Mouse (Mus musculus): ENCODE measurements around the gene Daam1. TPM values are rescaled to one million over a fixed set of nuclear protein-coding genes. Genes with fewer than 3 reads are reported as not detected.

Gene Daam1
- polyA plus RNA-seq, 1 experiment from 2014 or later, result 20.9 TPM

DNA sequence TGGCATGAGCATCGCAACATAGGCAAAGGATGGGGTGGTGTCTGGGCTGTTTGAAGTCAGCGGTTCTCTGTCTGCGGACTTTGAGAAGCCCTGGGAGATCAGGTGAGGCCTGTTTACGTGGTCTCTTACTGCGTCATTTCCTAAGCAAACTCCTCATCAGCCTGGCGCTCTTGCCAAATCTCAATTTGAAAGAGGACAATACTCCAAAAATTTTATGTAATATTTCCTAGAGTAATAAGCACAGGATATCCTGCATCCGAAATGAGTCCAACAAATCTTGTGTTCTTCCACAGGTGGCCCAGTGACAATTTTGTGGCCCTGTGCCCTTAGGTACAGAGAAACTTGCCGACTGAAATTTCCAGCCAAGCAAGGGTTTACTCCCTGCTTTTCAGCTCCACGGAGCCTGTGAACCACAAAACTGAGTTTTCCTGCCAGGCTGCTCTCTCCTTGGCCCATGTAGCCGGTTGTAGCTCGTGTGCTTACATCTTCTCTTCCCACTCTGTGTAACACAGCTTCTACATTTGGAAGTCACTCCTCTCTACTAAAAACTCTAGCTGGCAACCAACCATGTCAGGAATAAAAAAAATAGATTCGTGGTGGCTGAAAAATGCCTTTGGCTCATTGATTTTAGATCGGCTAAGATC is 183.0 kb downstream of the Daam1 start:
- Histone ChIP-seq H3K36me3 (ENCODE audit: control insufficient read depth, insufficient read depth, low read length) (no peaks in the 10 kb centered on the region), H3K27ac (ENCODE audit: low read depth, low read length) (no peak overlapping the region), H3K9me3 (ENCODE audit: control insufficient read depth, low read length) (no peaks in the 10 kb centered on the region), H3K27me3 (ENCODE audit: control insufficient read depth, insufficient read depth, low read length) (no peaks in the 10 kb centered on the region), H3K9ac (ENCODE audit: low read length) (no peak overlapping the region), H3K4me1 (ENCODE audit: control insufficient read depth, insufficient read depth, low read length) (no peaks in the 10 kb centered on the region), H3K4me3 (ENCODE audit: low read depth, low read length) (no peak overlapping the region), H3K4me2 (ENCODE audit: low read depth) (no peak overlapping the region)
- DNase-seq (ENCODE audit: low spot score), result no peak
- WGBS, result 87% methylated on average over 13 of the region's 13 CpGs
- no peak for ATAC-seq (ENCODE audit: insufficient read depth, low FRiP score, low TSS enrichment)

DNA sequence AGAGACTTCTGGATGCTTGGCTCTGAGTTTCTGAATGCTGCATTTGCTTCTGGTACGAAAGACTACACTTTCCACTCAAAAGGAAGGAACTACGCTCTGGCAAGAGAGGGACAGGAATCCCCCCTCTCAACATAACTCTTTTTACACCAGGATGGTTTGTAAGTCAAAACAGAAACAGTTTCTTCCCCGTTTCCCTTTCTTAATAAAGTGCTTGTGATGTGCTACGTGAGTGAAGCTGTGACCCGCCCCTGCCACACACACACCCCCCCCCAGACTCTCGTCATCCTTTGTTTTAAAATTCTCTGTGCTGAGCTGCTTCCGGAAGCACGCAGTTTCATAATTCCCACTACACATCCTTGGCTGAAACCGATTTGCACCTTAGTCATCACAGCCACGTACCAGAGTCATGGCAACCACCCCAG is 183.5 kb downstream of the Daam1 start:
- WGBS, result 81% methylated on average over 10 of the region's 10 CpGs
- no peaks in the 10 kb centered on the region for H3K4me1 ChIP-seq (ENCODE audit: control insufficient read depth, insufficient read depth, low read length)
- ATAC-seq (ENCODE audit: insufficient read depth, low FRiP score, low TSS enrichment), result no peak
- no peak overlapping the region for H3K4me3 ChIP-seq (ENCODE audit: low read depth, low read length)
- H3K36me3 ChIP-seq (ENCODE audit: control insufficient read depth, insufficient read depth, low read length), result no peaks in the 10 kb centered on the region
- H3K9ac ChIP-seq (ENCODE audit: low read length), result no peak overlapping the region
- no peaks in the 10 kb centered on the region for H3K27me3 ChIP-seq (ENCODE audit: control insufficient read depth, insufficient read depth, low read length)
- H3K27ac ChIP-seq (ENCODE audit: low read depth, low read length), result no peak overlapping the region
- H3K9me3 ChIP-seq (ENCODE audit: control insufficient read depth, low read length), result no peaks in the 10 kb centered on the region
- DNase-seq (ENCODE audit: low spot score), result no peak
- H3K4me2 ChIP-seq (ENCODE audit: low read depth), result no peak overlapping the region

DNA sequence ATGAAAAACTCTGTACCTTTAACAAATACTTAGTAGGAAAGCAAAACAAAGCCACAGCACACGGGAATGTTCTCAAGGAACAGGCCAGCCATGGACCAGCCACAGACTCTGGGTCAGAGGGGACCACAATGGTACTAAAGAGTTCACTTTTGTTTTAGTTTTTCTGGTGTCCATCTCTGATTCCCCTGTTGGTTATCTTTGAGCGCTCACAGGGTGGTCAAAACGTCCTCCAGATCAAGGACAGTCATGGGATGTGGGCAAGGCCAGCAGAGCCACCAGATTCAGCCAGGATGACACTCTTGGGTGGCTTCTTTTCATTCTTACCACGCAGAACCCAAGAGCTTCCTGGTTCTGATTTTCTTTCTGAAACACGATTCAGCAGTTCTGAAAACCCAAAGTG is 184.4 kb downstream of the Daam1 start:
- 82% methylated on average over 5 of the region's 5 CpGs for WGBS
- H3K27ac ChIP-seq (ENCODE audit: low read depth, low read length), result no peak overlapping the region
- no peaks in the 10 kb centered on the region for H3K9me3 ChIP-seq (ENCODE audit: control insufficient read depth, low read length)

DNA sequence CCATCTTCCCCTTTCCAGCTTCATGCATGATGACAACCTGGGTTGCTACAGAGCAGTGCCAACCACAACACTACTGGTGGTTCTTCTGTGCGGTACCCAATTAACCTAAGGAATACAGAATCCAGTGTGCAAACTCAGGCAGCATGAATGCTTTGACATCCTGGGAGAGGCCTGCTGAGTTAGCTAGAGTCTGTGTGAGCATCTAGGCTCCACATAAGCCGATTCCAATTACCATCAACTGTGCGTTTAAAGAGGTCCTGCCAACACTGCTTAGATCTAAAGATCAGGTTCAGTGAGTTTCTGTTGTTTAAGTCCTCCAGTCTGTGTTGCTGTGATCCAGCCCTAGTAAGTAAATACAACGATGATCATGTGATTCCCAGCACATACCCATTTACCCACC is 189.4 kb downstream of the Daam1 start:
- Histone ChIP-seq H3K9me3 (ENCODE audit: control insufficient read depth, low read length) (no peaks in the 10 kb centered on the region), H3K4me1 (ENCODE audit: control insufficient read depth, insufficient read depth, low read length) (no peaks in the 10 kb centered on the region), H3K36me3 (ENCODE audit: control insufficient read depth, insufficient read depth, low read length) (no peaks in the 10 kb centered on the region), H3K27me3 (ENCODE audit: control insufficient read depth, insufficient read depth, low read length) (no peaks in the 10 kb centered on the region), H3K4me2 (ENCODE audit: low read depth) (no peak overlapping the region), H3K4me3 (ENCODE audit: low read depth, low read length) (no peak overlapping the region), H3K9ac (ENCODE audit: low read length) (no peak overlapping the region), H3K27ac (ENCODE audit: low read depth, low read length) (no peak overlapping the region)
- 93% methylated on average over 4 of the region's 4 CpGs for WGBS
- ATAC-seq (ENCODE audit: insufficient read depth, low FRiP score, low TSS enrichment) (no peak), DNase-seq (ENCODE audit: low spot score) (no peak)

More for the DNA sequence above, 184.4 kb downstream of the Daam1 start:
- Histone ChIP-seq H3K4me1 (ENCODE audit: control insufficient read depth, insufficient read depth, low read length) (no peaks in the 10 kb centered on the region), H3K27me3 (ENCODE audit: control insufficient read depth, insufficient read depth, low read length) (no peaks in the 10 kb centered on the region), H3K4me2 (ENCODE audit: low read depth) (no peak overlapping the region), H3K9ac (ENCODE audit: low read length) (no peak overlapping the region), H3K4me3 (ENCODE audit: low read depth, low read length) (no peak overlapping the region), H3K36me3 (ENCODE audit: control insufficient read depth, insufficient read depth, low read length) (no peaks in the 10 kb centered on the region)
- ATAC-seq (ENCODE audit: insufficient read depth, low FRiP score, low TSS enrichment) (no peak), DNase-seq (ENCODE audit: low spot score) (no peak)

DNA sequence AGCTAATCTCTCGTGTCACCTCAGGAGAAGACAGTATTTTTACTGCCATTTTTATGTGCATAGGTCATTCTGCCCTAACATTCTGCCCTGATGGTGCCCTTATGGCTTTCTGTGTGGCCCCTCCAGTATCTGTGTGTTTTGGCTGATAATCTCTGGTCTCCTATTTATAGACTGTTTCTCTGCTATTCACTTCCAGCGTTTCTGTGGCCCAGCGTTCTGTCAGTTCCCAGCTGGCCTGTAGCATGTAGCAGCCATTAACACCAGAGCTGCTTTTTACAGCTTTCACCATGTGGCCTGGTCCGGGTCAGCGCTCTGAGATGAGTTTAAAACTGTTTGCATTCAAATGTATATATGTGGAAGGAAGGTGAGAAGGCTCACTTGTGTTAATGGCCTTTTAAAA is 190.7 kb downstream of the Daam1 start:
- Histone ChIP-seq H3K9me3 (ENCODE audit: control insufficient read depth, low read length) (no peaks in the 10 kb centered on the region), H3K36me3 (ENCODE audit: control insufficient read depth, insufficient read depth, low read length) (no peaks in the 10 kb centered on the region), H3K4me2 (ENCODE audit: low read depth) (no peak overlapping the region), H3K27me3 (ENCODE audit: control insufficient read depth, insufficient read depth, low read length) (no peaks in the 10 kb centered on the region), H3K4me3 (ENCODE audit: low read depth, low read length) (no peak overlapping the region), H3K4me1 (ENCODE audit: control insufficient read depth, insufficient read depth, low read length) (no peaks in the 10 kb centered on the region), H3K9ac (ENCODE audit: low read length) (no peak overlapping the region), H3K27ac (ENCODE audit: low read depth, low read length) (no peak overlapping the region)
- 50% methylated on average over 5 of the region's 5 CpGs for WGBS
- DNase-seq (ENCODE audit: low spot score) (no peak), ATAC-seq (ENCODE audit: insufficient read depth, low FRiP score, low TSS enrichment) (no peak)

DNA sequence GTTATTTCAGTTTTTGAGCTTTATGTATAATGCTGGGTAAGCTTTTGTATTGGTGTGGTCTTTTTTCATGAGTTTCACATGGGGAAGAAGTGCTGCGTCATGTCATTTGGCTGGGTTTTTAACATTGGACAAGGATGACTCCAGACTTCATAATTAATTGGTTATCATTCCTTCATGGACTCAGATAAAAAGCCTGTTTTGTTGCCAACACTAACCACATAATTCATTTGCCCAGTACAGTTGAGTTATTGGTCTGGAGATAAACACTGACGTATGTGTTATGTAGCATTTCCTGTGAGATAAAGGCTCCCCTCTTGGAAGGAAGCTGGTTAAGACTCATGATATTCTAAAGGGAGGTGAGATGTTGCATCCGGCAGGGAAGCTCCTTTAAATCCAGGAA is 191.9 kb downstream of the Daam1 start:
- Histone ChIP-seq H3K4me2 (ENCODE audit: low read depth) (no peak overlapping the region), H3K27ac (ENCODE audit: low read depth, low read length) (no peak overlapping the region), H3K4me1 (ENCODE audit: control insufficient read depth, insufficient read depth, low read length) (no peaks in the 10 kb centered on the region), H3K4me3 (ENCODE audit: low read depth, low read length) (no peak overlapping the region), H3K36me3 (ENCODE audit: control insufficient read depth, insufficient read depth, low read length) (no peaks in the 10 kb centered on the region), H3K9me3 (ENCODE audit: control insufficient read depth, low read length) (no peaks in the 10 kb centered on the region), H3K9ac (ENCODE audit: low read length) (no peak overlapping the region), H3K27me3 (ENCODE audit: control insufficient read depth, insufficient read depth, low read length) (no peaks in the 10 kb centered on the region)
- WGBS, result 91% methylated on average over 3 of the region's 3 CpGs
- no peak for ATAC-seq (ENCODE audit: insufficient read depth, low FRiP score, low TSS enrichment)
- no peak for DNase-seq (ENCODE audit: low spot score)

DNA sequence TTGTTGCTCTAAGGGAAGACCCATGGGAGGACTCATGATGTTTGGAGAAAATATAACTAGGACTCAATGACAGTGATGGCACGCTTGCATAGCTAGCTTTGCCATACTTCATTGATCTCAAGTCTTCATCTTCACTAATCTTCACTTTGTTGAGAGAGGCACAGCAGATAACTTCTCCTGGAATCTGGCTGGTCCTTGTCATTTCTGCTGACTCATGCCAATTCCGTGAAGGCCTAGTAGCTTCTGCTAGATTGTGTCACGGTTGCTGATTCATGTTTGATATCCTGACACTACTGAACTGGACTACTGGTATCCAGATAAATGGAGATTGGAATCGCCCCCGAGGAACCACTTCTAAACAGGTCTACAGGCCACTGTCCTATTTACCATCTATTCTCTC is 192.7 kb downstream of the Daam1 start:
- Histone ChIP-seq H3K9me3 (ENCODE audit: control insufficient read depth, low read length) (no peaks in the 10 kb centered on the region), H3K4me1 (ENCODE audit: control insufficient read depth, insufficient read depth, low read length) (no peaks in the 10 kb centered on the region), H3K4me2 (ENCODE audit: low read depth) (no peak overlapping the region), H3K27ac (ENCODE audit: low read depth, low read length) (no peak overlapping the region), H3K9ac (ENCODE audit: low read length) (no peak overlapping the region), H3K4me3 (ENCODE audit: low read depth, low read length) (no peak overlapping the region), H3K36me3 (ENCODE audit: control insufficient read depth, insufficient read depth, low read length) (no peaks in the 10 kb centered on the region), H3K27me3 (ENCODE audit: control insufficient read depth, insufficient read depth, low read length) (no peaks in the 10 kb centered on the region)
- ATAC-seq (ENCODE audit: insufficient read depth, low FRiP score, low TSS enrichment) (no peak), DNase-seq (ENCODE audit: low spot score) (no peak)
- 97% methylated on average over 5 of the region's 5 CpGs for WGBS

DNA sequence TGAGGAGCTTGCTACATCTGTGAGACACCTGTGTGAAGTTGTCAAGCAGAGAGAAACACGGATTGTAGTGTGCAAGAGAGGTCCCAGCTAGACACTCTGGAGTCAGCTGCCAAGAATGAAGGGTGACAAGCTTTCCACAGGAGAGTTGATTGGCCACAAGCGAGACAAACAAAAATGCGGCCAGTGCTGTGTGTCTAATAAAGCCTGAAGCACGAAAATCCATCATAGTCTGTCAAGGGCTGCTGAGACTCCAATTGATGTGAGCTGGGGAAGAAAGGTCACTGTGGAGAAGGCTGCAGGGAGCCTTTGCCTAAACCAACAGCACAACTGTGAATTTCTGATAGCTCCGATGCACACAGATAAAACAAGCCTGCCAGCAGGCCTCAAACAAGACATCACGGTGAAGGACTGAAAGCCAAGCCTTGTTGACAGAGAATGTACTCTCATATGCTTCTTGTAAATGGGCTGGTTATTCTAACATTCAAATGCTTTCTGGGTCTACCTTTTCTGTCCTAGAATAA is 194.5 kb downstream of the Daam1 start:
- no peak overlapping the region for H3K4me2 ChIP-seq (ENCODE audit: low read depth)
- H3K4me1 ChIP-seq (ENCODE audit: control insufficient read depth, insufficient read depth, low read length), result no peaks in the 10 kb centered on the region
- H3K9ac ChIP-seq (ENCODE audit: low read length), result no peak overlapping the region
- WGBS, result 41% methylated on average over 6 of the region's 6 CpGs
- no peaks in the 10 kb centered on the region for H3K27me3 ChIP-seq (ENCODE audit: control insufficient read depth, insufficient read depth, low read length)
- H3K4me3 ChIP-seq (ENCODE audit: low read depth, low read length), result no peak overlapping the region
- H3K9me3 ChIP-seq (ENCODE audit: control insufficient read depth, low read length), result no peaks in the 10 kb centered on the region
- H3K36me3 ChIP-seq (ENCODE audit: control insufficient read depth, insufficient read depth, low read length), result no peaks in the 10 kb centered on the region
- DNase-seq (ENCODE audit: low spot score), result peak; percentile 35
- no peak for ATAC-seq (ENCODE audit: insufficient read depth, low FRiP score, low TSS enrichment)
- no peak overlapping the region for H3K27ac ChIP-seq (ENCODE audit: low read depth, low read length)

DNA sequence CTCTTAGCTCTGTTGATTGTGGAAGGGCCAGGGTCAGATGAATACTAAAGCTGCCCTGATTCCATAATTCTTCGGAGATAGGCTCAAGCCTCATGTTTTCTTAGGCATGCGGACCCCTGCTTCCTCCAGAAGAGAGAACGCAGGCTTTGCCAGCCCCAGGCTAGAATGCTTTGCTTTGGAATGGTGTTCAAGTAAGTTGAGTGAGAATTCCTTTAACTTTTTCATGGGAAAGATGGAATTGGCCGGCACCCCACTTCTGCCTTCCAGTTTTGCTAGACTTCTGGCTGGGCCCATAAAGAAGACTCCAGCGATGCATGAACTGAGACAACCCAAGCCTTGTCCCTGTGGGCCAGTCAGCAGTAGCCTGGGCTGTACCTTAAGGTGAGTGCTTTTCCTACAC is 200.3 kb downstream of the Daam1 start:
- Histone ChIP-seq H3K4me2 (ENCODE audit: low read depth) (no peak overlapping the region), H3K27ac (ENCODE audit: low read depth, low read length) (no peak overlapping the region), H3K27me3 (ENCODE audit: control insufficient read depth, insufficient read depth, low read length) (no peaks in the 10 kb centered on the region), H3K9me3 (ENCODE audit: control insufficient read depth, low read length) (no peaks in the 10 kb centered on the region), H3K36me3 (ENCODE audit: control insufficient read depth, insufficient read depth, low read length) (no peaks in the 10 kb centered on the region), H3K9ac (ENCODE audit: low read length) (no peak overlapping the region), H3K4me1 (ENCODE audit: control insufficient read depth, insufficient read depth, low read length) (no peaks in the 10 kb centered on the region), H3K4me3 (ENCODE audit: low read depth, low read length) (no peak overlapping the region)
- WGBS, result 87% methylated on average over 5 of the region's 5 CpGs
- ATAC-seq (ENCODE audit: insufficient read depth, low FRiP score, low TSS enrichment), result no peak
- no peak for DNase-seq (ENCODE audit: low spot score)

All from neural tube, embryonic 11.5 days (tissue).